Mouse (Mus musculus) kidney, adult 9 months (tissue): ENCODE measurements at regions not wholly inside any gene's neighbourhood (a gene's known extent, or its start where the extent isn't known, plus 50 kb on each side); places are given as distances from the start of the nearest gene placed in this dataset.

Experiments
- DNase-seq: peaks from one replicate; pipeline ENCODE4 v3.0.0; 2022

DNA sequence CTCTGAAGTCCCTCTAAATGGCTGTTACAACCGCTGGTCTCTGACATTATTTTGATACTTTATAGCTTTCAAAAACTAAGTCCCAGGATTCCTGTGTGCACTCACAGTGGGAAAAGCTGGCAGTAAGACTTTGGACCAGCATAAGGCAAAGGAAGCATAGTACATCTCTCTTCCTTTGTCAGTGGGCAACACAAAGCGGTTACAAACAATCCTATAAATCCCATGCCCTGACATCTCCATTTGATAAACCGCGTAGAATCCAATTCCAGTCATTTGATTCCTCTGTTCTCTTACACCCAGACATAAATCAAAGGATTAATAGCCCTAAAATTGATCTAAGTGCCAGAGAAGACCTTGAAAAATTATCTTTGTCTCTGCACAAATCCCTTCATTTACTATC lies 240.7 kb upstream of the Actbl2 start:
- DNase-seq = no peak

DNA sequence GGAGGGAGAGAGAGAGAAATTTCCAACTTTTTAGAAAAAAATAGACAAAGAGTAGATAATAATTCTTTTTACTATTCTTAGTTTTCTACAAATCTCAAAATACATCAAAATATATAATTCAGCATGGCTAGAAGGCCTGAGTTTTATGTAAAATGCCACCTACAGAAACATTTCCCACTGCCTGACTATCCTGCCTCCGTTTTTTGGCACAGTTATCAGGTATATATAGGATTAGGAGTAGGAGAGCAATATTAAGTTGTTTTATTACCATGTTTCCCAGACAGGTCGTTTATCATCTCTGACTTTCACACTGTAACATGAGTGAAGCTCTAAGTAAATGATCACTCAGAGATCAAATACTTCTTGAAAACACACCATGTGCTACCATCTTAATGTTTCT lies 224.7 kb upstream of the Actbl2 start:
- DNase-seq = no peak

DNA sequence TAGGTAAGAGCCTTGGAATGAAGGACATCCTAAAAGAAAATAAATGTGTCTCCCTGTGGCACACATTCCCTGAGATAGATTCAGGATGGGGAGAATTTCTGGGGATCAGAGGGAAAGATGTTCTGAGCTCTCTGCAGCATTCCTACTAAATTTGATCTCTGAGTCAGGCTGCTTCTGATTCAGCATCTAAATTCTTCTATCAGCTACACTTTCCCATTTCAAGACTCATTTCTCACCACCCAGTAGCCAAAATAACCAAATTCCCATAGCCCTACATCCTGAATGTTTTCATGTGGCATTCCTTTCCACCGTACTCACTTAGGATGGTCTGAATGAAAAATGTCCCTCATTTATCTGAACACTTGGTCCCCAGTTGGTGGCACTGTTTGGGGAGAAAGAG lies 223.2 kb upstream of the Actbl2 start:
- DNase-seq = no peak

DNA sequence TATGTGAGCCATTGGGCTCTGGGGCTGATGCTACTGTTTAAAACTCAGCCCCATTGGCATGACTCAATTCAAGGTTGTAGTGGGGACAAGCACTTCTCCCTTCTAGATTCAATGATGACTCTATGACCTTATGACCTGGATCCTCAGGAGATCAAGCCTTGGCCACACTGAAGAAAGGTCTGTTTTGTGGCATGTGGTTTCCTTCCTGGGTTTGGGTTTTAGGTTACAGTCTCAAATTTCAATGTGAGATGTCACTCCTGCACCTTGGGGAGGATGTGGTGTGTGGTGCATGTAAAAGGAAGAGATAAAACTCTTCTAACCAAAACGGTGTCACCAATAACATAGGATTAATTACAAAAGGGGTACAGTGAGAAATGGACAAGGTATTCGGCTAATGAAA lies 211.2 kb upstream of the Actbl2 start:
- DNase-seq = no peak

DNA sequence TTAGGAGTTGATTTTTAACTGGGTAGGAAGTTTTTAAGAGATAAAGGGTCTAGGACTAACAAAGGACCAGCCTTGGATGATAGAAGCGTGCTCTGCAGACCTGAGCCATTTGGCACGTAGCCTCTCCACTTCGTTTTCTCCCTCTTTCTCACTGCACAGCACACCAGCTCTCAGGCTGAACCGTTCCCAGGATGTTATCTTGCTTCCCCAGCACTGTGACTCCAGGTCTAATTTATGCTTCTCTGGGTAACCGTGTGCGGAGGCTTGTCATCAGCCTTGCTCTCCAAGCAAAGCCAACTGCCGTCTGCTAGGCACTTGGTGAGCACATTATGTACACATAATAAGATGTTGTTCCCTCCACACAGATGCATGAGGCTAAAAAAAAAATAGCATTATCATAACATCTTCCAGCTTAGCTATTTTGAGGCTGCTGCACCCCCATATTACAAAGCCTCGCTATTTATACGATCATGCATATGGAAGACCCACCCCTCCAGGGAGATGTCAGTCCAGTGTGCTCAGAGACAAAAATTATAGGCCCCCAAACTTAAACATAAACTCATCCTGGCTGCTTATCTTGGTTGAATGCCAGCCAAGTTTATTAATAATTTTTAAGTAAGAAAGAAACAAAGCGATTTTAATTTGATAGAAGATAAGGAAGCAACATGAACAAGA lies 210.3 kb upstream of the Actbl2 start:
- DNase-seq = no peak

DNA sequence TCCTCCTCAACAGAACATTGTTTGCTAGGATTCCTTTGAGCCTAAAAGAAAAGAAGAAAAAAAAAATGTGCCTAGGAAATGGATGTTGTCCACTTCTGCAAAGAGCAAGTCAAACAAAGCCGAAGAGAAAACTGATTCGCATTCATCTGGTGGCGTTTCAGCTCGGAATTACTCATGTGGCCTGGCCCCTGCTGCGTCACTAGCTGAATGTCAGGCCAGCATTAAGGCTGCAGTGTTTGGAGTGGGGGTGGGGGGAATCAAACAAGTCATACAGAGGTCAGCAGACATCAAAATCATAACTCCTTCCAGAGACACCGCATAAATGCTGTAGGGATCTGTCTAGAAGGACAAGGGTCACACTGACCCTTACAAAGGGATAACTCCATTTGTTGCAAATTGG lies 204.7 kb upstream of the Actbl2 start:
- DNase-seq = no peak

DNA sequence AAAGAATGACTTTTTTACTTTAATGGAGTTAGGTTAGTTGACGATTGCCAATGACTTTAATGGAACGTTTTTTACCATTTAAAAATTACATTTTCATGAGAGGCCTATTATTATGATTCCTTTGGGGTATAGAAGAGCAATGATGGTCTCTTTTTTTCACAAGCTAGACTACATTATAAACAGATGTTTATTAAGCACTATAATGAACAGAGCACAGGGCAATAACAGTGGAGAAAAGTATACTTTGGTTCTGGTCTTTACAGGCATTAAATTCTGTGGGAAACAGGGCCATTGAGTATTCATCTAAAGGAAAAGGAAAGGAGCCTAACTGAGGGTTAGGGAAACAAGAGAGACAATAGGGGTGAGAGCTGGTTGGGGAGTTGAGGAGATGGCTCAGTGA lies 199.0 kb upstream of the Actbl2 start:
- DNase-seq = no peak

DNA sequence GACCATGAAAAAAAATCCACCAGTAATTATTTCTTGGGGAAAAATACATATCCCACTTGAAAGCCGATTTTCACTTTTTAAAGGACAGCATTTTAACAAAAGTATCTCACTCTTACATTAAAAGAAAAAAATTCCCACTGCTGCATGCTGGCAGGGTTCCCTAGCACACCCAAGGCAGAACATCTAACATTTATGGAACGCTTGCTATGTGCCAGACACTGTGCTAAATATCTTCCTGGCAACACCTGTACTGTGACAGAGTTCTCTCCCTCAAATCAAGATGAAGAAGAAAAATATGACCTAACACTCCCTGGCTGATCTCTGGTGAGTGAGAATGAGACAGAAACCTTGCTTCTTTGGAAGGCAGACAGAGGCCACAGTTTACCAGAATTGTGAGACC lies 167.1 kb upstream of the Actbl2 start:
- DNase-seq = no peak

DNA sequence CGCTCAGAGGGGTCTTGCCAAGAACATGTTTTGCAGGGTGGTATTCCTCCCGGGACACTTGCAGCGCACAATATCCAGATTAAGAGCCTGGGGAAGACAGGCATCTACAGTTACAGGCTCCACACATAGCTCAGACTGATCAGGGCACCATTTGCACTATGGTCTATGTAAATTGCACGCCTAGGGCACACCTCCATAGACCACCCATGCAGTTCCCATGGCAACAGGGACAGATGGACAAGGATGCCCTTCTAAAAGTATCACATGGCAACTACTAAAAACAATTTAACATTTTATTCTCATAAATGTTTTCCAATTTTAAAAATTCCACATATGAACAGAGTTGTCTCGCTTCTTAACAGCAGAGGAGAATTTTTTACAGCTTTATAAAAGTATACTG lies 158.7 kb upstream of the Actbl2 start:
- DNase-seq = no peak

DNA sequence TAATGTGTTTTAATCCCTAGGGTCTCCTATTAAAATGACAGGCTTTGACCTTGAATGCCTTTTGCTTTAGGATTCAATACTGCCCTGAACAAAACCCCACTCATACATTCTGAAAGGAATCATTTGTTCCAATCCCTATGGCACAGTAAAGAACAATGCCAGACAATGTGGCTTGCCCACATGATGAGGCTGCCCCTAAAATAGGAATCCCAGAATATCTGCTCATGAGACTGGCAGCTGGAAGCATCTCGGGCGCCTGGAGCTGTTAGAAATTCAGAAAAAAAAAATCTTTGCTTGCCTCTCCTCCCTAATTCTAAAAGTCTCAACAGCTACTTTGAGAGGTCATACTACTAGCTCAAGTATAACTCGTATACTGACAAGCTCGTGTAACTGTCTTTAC lies 157.5 kb upstream of the Actbl2 start:
- DNase-seq = no peak

DNA sequence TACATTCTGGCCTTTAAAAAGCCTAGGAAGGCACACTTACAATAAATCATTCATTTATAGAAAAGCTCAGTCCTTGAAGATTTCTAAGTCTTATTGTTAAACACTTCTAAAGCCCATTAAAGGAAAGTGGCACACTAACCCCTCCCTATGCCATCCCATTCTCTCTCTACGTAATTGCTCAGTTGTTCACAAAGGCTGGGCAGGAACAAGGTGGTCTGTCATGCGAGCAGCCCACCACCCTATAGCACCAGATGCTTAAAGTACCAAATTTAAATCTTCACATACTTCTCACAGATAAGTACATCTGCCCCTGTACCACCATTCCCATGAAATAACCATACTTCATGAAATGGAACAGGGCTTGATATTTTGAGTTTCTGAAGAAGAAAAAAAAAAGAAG lies 156.1 kb upstream of the Actbl2 start:
- no peak for DNase-seq

DNA sequence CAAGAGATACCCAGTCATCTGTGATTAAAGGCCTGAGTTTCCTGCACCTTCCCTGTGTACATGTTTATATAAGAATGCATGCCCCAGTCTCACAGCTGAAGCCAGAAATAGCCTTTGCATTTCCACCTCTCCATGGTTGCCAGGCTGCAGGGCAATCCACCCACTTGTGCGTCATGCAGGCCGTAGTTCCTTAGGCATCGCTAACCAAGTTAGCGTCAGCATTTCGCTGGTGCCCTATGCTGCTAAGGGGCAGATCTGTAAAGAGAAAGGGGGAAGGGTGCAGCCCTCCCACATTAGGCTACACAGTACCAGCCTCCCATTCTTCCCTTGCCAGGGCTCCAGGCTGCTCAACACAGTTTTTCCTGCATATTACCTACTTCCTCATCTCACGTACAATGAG lies 155.6 kb upstream of the Actbl2 start:
- no peak for DNase-seq

DNA sequence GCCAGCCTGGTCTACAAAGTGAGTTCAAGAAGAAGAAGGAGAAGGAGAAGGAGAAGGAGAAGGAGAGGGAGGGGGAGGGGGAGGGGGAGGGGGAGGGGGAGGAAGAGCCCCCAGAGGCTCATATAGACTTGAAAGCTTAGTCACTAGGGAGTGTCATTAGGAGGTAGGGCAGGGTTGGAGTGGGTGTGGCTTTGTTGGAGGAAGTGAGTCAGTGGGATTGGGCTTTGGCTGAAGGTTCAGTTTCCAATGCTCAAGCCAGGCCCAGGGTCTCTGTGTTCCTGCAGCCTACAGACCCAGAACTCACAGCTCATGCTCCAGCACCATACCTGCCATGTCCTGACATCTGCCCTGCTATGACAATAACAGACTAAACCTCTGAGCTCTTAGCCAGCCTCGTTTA lies 154.4 kb upstream of the Actbl2 start:
- no peak for DNase-seq

DNA sequence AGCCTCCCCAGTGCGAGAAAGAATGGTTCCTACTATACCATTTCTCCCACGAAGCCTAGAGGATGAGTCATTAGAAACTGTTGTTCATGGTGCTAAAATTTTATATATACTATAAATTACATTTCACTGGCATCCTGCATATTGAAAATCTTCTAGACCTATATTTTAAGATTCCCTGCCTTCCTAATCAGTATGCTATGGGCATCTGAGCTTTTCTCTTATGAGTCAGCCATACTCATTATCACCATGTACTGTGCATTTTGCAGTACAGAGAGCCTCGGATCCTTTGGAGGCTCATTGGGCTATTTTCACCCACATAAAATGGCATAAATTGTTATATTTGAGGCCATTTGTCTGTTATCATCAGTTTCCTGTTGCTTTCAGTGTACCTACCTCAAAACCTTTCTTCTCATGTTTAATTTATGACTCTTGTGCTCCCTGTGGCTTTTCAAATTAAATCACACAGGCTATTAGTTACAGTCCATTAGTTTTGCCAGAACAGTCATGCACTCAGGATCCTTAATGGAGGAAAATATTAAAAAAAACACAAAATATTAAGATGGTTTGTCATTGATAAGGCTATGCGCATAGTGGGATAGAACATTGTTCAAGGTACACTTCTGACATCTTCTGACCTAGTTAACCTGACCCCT lies 150.1 kb upstream of the Actbl2 start:
- DNase-seq = peak; percentile 4

DNA sequence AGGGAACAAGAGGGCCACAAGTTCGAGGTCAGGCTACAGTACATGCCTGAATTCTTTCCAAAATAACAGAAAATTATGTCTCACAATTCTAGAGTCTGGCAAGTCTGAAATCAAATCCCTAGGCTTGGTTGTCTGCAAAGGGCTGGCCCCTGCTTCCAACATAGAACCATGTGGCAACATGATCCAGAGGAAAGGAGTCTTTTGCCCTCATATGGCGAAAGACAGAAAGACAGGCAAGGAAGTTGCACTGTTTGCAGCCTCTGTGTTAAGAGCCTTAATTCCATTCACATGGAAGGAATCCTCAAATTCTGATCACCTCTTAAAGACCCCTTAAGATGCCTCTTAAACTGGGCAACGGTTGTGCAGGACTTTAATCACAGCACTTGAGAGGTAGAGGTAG lies 123.7 kb upstream of the Actbl2 start:
- DNase-seq = no peak

DNA sequence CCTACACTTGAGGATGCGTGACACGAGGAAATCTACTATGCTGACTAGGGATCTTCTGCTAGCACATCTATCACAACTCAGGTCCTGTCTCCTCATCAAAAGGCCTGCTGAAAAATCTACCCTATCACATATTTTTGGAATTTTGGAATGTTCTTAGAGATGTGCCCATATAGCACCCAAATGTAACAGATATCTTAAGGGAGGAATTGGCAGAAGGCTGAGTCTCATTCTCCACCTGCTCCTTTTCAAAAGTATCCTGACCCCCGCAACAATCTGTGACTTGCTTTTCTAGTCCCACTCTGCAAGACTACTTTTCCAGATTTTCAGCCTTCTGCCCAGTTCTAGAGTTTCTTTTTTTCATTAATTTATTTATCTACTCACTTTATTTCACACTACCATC lies 118.4 kb upstream of the Actbl2 start:
- no peak for DNase-seq

DNA sequence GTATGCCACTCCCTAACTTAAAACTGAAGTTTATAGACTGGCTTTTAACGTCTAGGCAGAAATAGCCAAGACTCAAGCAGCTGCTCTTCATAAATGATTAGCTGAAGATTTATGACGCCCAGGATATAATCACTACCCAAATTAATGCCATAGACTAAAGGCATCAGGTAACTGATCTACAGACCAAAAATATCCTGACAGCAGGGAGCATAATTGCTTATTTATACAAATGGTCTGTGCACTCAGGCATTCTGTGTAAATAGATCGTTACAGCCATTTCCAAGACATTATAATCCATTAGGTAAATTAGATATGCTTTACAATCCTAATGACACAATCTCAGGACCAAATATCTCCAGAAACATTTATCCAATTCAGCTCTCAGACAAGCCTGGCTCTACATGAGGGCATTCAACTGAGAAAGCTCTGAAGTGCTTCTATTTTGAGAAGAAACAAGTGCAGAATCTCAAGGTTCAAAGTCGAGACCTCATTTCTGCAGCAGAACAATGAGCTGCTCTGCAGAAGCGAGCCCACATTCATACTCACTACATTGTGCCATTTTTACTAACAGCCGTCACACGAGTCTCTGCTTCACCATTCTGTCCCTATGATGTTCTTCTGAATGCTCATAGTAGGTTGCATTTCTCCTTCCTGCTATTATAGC lies 111.9 kb upstream of the Actbl2 start:
- DNase-seq = peak; percentile 33

DNA sequence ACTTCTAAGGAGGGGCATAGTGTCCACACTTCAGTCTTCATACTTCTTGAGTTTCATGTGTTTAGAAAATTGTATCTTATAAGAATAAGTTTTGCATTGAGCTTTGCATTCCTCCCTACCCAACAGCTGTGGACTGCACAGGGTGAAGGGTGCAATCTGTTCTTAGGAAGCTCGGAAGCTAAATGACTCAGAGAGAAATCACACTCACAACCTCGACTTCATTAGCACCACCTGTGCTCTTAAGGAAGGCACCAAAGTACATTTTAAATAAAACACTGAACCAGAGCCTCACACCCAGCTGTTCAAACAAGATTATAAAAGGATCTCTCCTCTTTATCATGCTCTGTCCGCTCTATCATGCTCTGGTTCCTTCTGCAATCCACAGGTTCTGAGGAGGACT lies 110.1 kb upstream of the Actbl2 start:
- DNase-seq = no peak

DNA sequence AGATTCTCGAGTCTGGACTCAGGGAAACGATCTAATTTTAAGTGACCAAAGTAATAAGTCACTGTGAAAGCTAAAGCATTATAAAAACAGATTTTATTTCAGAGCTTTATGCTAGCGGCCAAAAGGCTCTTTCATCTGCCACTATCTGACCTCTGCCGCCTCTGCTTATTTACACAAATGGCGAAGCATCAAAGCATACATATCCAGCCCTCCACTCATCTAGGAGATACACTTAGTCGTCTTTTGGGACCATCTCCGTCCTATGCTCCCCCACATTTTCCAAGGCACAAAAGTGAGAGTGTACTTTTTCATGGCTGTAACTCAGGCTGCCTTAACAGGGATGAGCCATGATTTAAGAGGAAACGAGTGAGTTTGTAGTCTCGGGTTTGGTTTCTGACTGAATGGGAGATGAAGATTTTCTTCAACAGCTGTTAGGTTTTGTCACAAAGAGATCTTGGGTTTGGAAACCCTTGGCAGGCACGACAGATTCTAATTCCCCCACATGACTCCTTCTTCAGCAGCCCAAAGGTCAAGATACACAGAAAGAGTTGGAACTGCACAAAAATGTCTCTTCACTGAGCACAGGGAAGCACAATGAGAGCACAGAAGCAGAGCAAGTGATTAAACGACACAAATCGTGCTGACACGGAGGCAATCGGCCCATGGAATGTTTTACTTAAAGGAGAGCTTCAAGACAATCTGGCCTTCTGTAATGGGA lies 96.7 kb upstream of the Actbl2 start:
- peak; percentile 0 for DNase-seq

DNA sequence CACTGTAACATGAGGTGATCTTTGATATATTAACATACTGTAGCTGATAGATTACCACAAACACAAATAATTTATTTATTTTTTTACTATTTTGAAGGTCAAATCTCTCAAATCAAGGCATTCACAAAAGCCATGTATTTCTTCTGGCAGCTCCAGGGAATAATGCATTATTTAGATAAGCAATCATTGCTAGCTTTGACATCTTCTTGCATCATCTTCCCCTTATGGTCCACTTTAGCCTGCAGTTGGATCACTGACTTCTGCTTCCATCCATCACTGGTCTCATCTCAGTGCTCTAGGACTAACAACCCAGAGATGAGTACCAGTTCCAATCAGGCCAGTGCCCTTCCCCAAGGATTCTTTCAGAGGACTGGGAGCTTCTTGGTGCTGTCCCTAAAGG lies 95.3 kb upstream of the Actbl2 start:
- DNase-seq = no peak

DNA sequence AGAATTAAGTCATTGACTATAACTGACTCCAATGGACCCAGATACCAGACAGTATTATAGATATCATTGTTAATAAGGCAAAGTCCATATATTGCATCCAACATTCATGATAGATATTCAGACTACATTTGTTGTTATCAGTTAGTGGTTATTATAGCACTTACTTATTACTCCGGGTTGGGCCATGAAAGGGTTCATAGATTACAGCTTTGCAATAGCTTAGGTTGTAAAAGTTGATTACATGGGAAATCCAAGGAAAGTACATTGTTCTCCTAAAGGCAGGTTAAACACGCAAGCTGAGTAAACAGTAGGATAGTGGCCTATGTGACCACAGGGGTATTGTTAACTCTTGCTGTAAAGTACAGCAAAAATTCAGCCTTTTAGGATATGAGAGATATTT lies 89.3 kb upstream of the Actbl2 start:
- no peak for DNase-seq

DNA sequence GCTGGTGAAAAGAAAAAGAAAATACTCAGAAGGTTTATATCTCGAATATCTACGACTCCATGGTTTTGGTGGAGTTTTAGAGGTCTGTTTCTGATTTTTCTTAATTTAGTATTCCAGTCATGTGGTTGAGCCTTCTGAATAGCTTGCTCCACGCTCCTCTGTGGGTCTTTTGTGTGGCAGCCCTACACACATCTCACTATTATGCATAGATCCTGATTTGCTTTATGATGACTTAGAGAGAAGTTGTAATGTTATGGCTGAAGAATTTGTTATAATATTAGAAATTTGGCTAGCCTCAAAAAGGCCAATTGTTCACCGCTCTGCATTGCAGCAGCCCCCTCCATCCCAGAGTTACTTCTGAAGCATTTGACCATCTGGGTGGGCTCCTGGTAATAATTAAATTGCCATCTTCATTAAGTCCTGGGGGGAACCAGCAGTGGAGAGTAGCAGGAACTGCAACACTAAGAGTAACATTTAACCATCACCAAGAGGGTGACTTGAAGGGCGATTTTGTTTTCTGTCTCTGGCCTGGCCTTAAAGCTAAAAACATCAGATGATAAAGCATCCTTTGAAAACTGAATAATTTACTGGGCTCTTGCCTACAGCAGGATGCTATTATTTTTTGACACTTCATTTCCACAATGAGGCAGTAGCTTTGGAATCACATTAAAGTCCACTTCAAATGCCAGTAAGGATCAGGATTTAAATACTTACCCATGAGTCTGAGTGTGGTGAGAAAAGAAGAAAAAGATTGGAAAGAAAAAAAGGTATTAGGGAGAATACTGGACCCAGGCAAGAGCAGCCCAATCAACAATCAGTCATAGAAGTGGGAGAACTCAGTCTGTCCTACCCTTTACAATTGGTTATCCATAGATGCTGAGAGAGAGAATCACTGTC lies 84.3 kb upstream of the Actbl2 start:
- DNase-seq = no peak

DNA sequence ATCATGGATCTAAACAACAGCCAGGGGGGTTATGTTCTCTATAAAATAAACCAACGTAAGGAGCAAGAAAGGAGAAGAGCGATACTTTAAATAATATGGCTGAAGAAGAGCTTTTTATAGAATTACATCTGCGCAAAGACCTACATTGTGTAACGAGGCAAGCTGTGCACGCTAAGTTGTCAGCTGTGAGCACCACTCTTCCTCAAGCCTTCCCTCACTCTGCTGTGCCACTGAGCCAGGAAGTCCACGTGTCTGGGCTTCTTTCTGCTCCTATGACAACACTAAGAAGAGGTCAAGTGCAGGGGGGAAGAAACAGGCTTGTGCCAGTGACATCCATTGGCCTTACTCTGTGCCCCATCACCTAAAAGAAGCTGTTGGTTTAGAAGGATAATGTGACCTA lies 75.6 kb upstream of the Actbl2 start:
- no peak for DNase-seq
